Mouse (Mus musculus): ENCODE results near the gene BC030499. TPM values are rescaled to one million over a fixed set of nuclear protein-coding genes. Genes with fewer than 3 reads are reported as not detected.

BC030499 gene
- polyA plus RNA-seq, 2 experiments, result 0.25 TPM; not detected in 1

DNA sequence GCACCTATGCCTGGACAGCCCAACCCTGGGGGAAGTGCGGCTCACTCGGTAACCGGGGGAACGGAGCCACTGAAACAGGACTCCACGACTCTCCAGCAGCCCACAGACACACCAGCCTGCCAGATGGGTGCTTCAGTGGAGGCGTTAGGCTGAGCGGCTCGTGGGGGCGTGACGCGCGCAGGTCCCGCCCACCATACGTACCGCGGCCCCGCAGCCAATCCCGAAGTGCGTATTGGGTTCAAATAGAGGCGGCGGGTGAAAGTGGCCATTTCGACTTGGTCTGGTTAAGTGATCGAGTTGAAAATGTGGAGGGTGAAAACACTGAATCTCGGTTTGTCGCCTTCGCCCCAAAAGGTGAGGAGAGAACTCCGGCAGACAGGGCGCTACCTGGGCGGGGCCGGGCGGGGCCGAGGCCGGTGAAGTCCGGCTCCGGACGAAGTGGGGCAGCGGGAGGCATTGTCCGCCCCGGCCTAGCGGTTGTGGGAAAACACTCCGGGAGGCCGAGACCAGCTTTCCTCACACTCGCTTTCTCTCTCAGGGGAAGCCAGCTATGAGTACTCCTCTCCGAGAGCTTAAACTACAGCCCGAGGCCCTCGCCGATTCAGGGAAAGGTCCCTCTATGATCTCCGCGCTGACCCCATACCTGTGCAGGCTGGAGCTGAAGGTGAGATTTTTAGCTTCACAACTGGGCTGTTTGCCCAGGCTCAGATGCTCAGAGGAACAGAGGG is 10.9 kb downstream of the BC030499 start, which contains the start of gene Spag5:
Gene Spag5 (plus strand): TSS at position 173 of the 728 bp plus-strand sequence.
- H3K9me3 ChIP-seq (ENCODE audit: control insufficient read depth, low read length), result no peaks in the 10 kb centered on the region
- peak within 1 kb of the TSS; percentile 90 for H3K9ac ChIP-seq (replicated peaks)
- peaks cover 7 to 11% of the 10 kb centered on the region in 2 experiments for H3K4me1 ChIP-seq (replicated peaks; ENCODE audit: control insufficient read depth in 2 of 2, insufficient read depth in 2 of 2, low read length in 1 of 2)
- peak within 1 kb of the TSS; percentile 73 for H3K27ac ChIP-seq
- peak; percentile 80 to 82 (median 80) for DNase-seq (ENCODE audit: low read depth in 3 of 3, low spot score in 3 of 3)
- H3K27me3 ChIP-seq (ENCODE audit: control insufficient read depth, insufficient read depth, low read length), result no peaks in the 10 kb centered on the region
- no peak for TF ChIP-seq CTCF (IDR thresholded peaks at IDR 0.05; ENCODE audit: low read depth)
- TF ChIP-seq EP300 (IDR thresholded peaks at IDR 0.05; ENCODE audit: low read depth), result no peak
- peak within 1 kb of the TSS; percentile 79 for H3K4me2 ChIP-seq (ENCODE audit: low read depth)
- peak; percentile 99 for ATAC-seq (ENCODE audit: insufficient read depth)
- peaks cover 35% of the 10 kb centered on the region for H3K36me3 ChIP-seq (replicated peaks; ENCODE audit: control insufficient read depth, insufficient read depth, low read depth)
- WGBS (ENCODE audit: insufficient replicate concordance), result under 1% methylated on average over 49 of the region's 49 CpGs
- peak within 1 kb of the TSS; percentile 77 to 98 for H3K4me3 ChIP-seq (ENCODE audit: insufficient read depth in 1 of 2, low read depth in 2 of 2, low read length in 2 of 2)

DNA sequence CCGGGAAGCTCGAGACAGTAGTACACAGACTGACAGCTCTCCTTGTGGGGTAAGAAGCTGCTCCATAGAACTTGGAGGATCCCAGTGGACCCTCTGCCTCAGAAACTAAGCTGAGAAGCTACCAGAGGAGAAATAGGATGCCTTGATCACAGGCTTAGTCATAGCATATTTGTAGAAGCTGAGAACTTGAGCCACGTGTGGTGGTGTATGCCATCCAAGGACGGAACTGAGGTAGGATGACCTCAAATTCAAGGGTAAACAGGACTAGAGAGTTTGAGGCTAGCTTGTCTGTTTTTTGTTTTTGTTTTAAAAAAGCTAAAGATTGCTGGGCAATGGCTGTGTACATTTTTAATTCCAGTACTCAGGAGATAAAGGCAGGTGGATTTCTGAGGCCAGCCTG is 14.6 kb downstream of the BC030499 start:
- H3K36me3 ChIP-seq (replicated peaks; ENCODE audit: control insufficient read depth, insufficient read depth, low read depth), result peaks cover 68% of the 10 kb centered on the region
- H3K27ac ChIP-seq, result no peak overlapping the region
- H3K4me2 ChIP-seq (ENCODE audit: low read depth), result peak overlapping the region; percentile 36
- ATAC-seq (ENCODE audit: insufficient read depth) (no peak), DNase-seq (ENCODE audit: low read depth in 3 of 3, low spot score in 3 of 3) (no peak)
- no peaks in the 10 kb centered on the region for H3K9me3 ChIP-seq (ENCODE audit: control insufficient read depth, low read length)
- H3K9ac ChIP-seq (replicated peaks), result no peak overlapping the region
- H3K4me1 ChIP-seq (replicated peaks; ENCODE audit: control insufficient read depth in 2 of 2, insufficient read depth in 2 of 2, low read length in 1 of 2), result peaks cover 10 to 12% of the 10 kb centered on the region in 2 experiments
- H3K4me3 ChIP-seq (ENCODE audit: insufficient read depth in 1 of 2, low read depth in 2 of 2, low read length in 2 of 2), result peak overlapping the region; percentile 11 to 12; a peak in 3 of 4 replicates
- TF ChIP-seq CTCF (IDR thresholded peaks at IDR 0.05; ENCODE audit: low read depth) (no peak), EP300 (IDR thresholded peaks at IDR 0.05; ENCODE audit: low read depth) (no peak)
- 82% methylated on average over 4 of the region's 4 CpGs for WGBS (ENCODE audit: insufficient replicate concordance)
- no peaks in the 10 kb centered on the region for H3K27me3 ChIP-seq (ENCODE audit: control insufficient read depth, insufficient read depth, low read length)

DNA sequence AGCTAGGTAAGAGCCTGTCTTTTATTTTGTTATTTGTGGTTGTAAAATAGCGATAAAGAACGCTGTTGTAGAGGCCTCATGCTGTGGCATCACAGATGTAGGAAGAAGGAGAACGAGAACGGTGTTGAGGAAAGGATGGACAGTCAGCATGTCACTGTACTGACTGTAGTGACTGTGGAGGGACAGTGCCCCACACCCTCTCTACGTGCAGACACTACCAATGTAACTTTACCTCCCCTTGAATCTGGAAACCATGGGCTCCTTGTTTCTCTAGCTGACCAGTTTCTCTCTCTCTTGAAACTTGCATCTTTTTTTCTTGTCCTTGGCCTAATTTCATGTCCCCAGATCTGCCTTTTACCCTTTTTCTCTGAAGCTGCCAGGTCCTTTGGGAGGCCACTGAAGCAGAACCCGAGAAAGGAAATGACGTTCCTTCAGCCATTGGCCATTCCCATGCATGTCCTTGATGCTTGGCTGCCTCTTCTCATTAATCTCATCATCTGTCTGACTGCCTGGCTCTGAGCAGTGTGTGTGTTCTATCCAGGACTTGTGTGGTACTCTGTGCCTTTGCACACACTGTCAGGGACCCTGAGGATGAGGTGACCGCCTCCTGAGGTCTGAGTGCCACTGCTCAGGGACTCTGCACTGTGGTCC is 20.3 kb downstream of the BC030499 start:
- H3K4me2 ChIP-seq (ENCODE audit: low read depth), result no peak overlapping the region
- no peak overlapping the region for H3K27ac ChIP-seq
- ATAC-seq (ENCODE audit: insufficient read depth), result no peak
- peaks cover 5 to 7% of the 10 kb centered on the region in 2 experiments; a peak in 2 of 4 replicates for H3K4me1 ChIP-seq (replicated peaks; ENCODE audit: control insufficient read depth in 2 of 2, insufficient read depth in 2 of 2, low read length in 1 of 2)
- DNase-seq (ENCODE audit: low read depth in 3 of 3, low spot score in 3 of 3), result no peak
- WGBS (ENCODE audit: insufficient replicate concordance), result 87% methylated on average over 8 of the region's 8 CpGs
- no peaks in the 10 kb centered on the region for H3K9me3 ChIP-seq (ENCODE audit: control insufficient read depth, low read length)
- H3K9ac ChIP-seq (replicated peaks), result no peak overlapping the region
- H3K4me3 ChIP-seq (ENCODE audit: insufficient read depth in 1 of 2, low read depth in 2 of 2, low read length in 2 of 2), result no peak overlapping the region
- no peaks in the 10 kb centered on the region for H3K27me3 ChIP-seq (ENCODE audit: control insufficient read depth, insufficient read depth, low read length)
- peaks cover 87% of the 10 kb centered on the region for H3K36me3 ChIP-seq (replicated peaks; ENCODE audit: control insufficient read depth, insufficient read depth, low read depth)
- TF ChIP-seq EP300 (IDR thresholded peaks at IDR 0.05; ENCODE audit: low read depth) (no peak), CTCF (IDR thresholded peaks at IDR 0.05; ENCODE audit: low read depth) (no peak)

DNA sequence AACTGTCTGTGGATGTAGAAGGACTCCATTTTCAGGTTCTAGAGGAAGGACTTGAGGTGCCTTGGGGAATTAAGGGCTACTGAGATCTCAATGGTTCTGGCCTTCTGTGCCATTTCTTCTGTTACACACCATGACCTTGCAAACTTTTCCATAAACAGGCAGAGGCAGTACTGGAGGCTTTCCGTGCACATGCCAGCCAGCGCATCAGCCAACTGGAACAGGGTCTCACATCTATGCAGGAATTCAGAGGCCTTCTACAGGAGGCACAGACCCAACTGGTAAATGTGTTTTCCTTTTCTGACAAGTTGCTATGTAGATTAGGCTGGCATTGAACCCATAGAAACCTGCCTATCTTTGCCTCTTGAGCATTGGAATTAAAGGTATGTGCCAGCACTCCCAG is 23.0 kb downstream of the BC030499 start:
- no peak overlapping the region for H3K27ac ChIP-seq
- TF ChIP-seq EP300 (IDR thresholded peaks at IDR 0.05; ENCODE audit: low read depth) (no peak), CTCF (IDR thresholded peaks at IDR 0.05; ENCODE audit: low read depth) (no peak)
- ATAC-seq (ENCODE audit: insufficient read depth) (no peak), DNase-seq (ENCODE audit: low read depth in 3 of 3, low spot score in 3 of 3) (no peak)
- H3K36me3 ChIP-seq (replicated peaks; ENCODE audit: control insufficient read depth, insufficient read depth, low read depth), result peaks cover 91% of the 10 kb centered on the region
- H3K27me3 ChIP-seq (ENCODE audit: control insufficient read depth, insufficient read depth, low read length), result no peaks in the 10 kb centered on the region
- H3K4me3 ChIP-seq (ENCODE audit: insufficient read depth in 1 of 2, low read depth in 2 of 2, low read length in 2 of 2), result no peak overlapping the region
- WGBS (ENCODE audit: insufficient replicate concordance), result 94% methylated on average over 2 of the region's 2 CpGs
- no peak overlapping the region for H3K4me2 ChIP-seq (ENCODE audit: low read depth)
- H3K9ac ChIP-seq (replicated peaks), result no peak overlapping the region
- no peaks in the 10 kb centered on the region for H3K4me1 ChIP-seq (replicated peaks; ENCODE audit: control insufficient read depth in 2 of 2, insufficient read depth in 2 of 2, low read length in 1 of 2)
- no peaks in the 10 kb centered on the region for H3K9me3 ChIP-seq (ENCODE audit: control insufficient read depth, low read length)

DNA sequence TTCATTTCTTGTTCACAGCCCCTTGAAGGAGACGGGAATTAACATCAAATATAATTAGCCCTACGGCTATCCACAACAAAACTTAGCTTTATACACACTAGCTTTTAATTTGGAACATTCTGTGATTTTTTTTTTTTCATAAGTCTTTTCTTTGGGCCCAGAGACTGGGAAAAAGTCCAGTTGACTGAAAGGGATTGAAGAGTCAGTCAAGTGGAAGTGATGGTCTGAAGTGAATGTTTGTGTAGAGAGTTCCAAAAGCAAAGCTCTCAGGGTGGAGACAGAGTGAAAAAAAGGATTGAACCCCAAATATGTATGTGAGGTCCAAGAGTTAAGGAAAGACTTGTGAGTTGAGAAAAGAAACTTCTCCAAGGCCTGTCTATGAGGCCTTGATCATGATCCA is 27.8 kb downstream of the BC030499 start:
- no peaks in the 10 kb centered on the region for H3K27me3 ChIP-seq (ENCODE audit: control insufficient read depth, insufficient read depth, low read length)
- no peak overlapping the region for H3K4me3 ChIP-seq (ENCODE audit: insufficient read depth in 1 of 2, low read depth in 2 of 2, low read length in 2 of 2)
- no peak overlapping the region for H3K4me2 ChIP-seq (ENCODE audit: low read depth)
- ATAC-seq (ENCODE audit: insufficient read depth) (no peak), DNase-seq (ENCODE audit: low read depth in 3 of 3, low spot score in 3 of 3) (no peak)
- TF ChIP-seq CTCF (IDR thresholded peaks at IDR 0.05; ENCODE audit: low read depth) (no peak), EP300 (IDR thresholded peaks at IDR 0.05; ENCODE audit: low read depth) (no peak)
- no peaks in the 10 kb centered on the region for H3K9me3 ChIP-seq (ENCODE audit: control insufficient read depth, low read length)
- 87% methylated on average over 2 of the region's 2 CpGs for WGBS (ENCODE audit: insufficient replicate concordance)
- H3K4me1 ChIP-seq (replicated peaks; ENCODE audit: control insufficient read depth in 2 of 2, insufficient read depth in 2 of 2, low read length in 1 of 2), result peaks cover 5 to 9% of the 10 kb centered on the region in 2 experiments
- no peak overlapping the region for H3K27ac ChIP-seq
- H3K36me3 ChIP-seq (replicated peaks; ENCODE audit: control insufficient read depth, insufficient read depth, low read depth), result peaks cover 92% of the 10 kb centered on the region
- no peak overlapping the region for H3K9ac ChIP-seq (replicated peaks)
